Mouse (Mus musculus): Measurements from ENCODE around the gene Vegfa. TPM values are rescaled to one million over a fixed set of nuclear protein-coding genes. Genes with fewer than 3 reads are reported as not detected.

The Vegfa gene
- polyA plus RNA-seq, 1 experiment = not detected

GRCm38 (mm10) chr17:46025927-46026668 is 6.1 kb downstream of the Vegfa start:
- H3K4me1 ChIP-seq (ENCODE audit: control insufficient read depth, insufficient read depth, low read length) = peaks cover 24% of the 10 kb centered on the region
- 77% methylated on average over 11 of the region's 11 CpGs for WGBS
- TF ChIP-seq POLR2A (IDR thresholded peaks at IDR 0.05; ENCODE audit: insufficient read depth, low read depth, low read length) (no peak), CTCF (IDR thresholded peaks at IDR 0.05; ENCODE audit: insufficient read depth, low read depth, low read length) (no peak)
- H3K27ac ChIP-seq (ENCODE audit: insufficient read depth, low read depth, low read length) = no peak overlapping the region
- H3K4me3 ChIP-seq (ENCODE audit: insufficient read depth, low read depth, low read length) = no peak overlapping the region

- peaks cover 23% of the 10 kb centered on the region for H3K4me1 ChIP-seq (ENCODE audit: control insufficient read depth, insufficient read depth, low read length)
- TF ChIP-seq CTCF (IDR thresholded peaks at IDR 0.05; ENCODE audit: insufficient read depth, low read depth, low read length) (no peak), POLR2A (IDR thresholded peaks at IDR 0.05; ENCODE audit: insufficient read depth, low read depth, low read length) (no peak)
- no peak overlapping the region for H3K4me3 ChIP-seq (ENCODE audit: insufficient read depth, low read depth, low read length)
- 94% methylated on average over 15 of the region's 15 CpGs for whole genome bisulfite sequencing
- H3K27ac ChIP-seq (ENCODE audit: insufficient read depth, low read depth, low read length) = no peak overlapping the region
These were observed 7.0 kb downstream of the Vegfa start for GRCm38 (mm10) chr17:46025207-46025606.

GRCm38 (mm10) chr17:46024192-46024591 is 8.0 kb downstream of the Vegfa start:
- 94% methylated on average over 5 of the region's 5 CpGs for WGBS
- no peak overlapping the region for H3K27ac ChIP-seq (ENCODE audit: insufficient read depth, low read depth, low read length)
- no peak for TF ChIP-seq CTCF (IDR thresholded peaks at IDR 0.05; ENCODE audit: insufficient read depth, low read depth, low read length)
- TF ChIP-seq POLR2A (IDR thresholded peaks at IDR 0.05; ENCODE audit: insufficient read depth, low read depth, low read length) = no peak
- H3K4me3 ChIP-seq (ENCODE audit: insufficient read depth, low read depth, low read length) = no peak overlapping the region
- peaks cover 14% of the 10 kb centered on the region for H3K4me1 ChIP-seq (ENCODE audit: control insufficient read depth, insufficient read depth, low read length)

- 95% methylated on average over 8 of the region's 8 CpGs for WGBS
- H3K4me3 ChIP-seq (ENCODE audit: insufficient read depth, low read depth, low read length) = no peak overlapping the region
These were observed 8.6 kb downstream of the Vegfa start for GRCm38 (mm10) chr17:46023572-46023971.

GRCm38 (mm10) chr17:46022934-46023333 is 9.2 kb downstream of the Vegfa start:
- 89% methylated on average over 6 of the region's 6 CpGs for WGBS
- no peak for TF ChIP-seq POLR2A (IDR thresholded peaks at IDR 0.05; ENCODE audit: insufficient read depth, low read depth, low read length)
- TF ChIP-seq CTCF (IDR thresholded peaks at IDR 0.05; ENCODE audit: insufficient read depth, low read depth, low read length) = no peak
- Histone ChIP-seq H3K4me1 (ENCODE audit: control insufficient read depth, insufficient read depth, low read length) (peaks cover 5% of the 10 kb centered on the region), H3K27ac (ENCODE audit: insufficient read depth, low read depth, low read length) (no peak overlapping the region), H3K4me3 (ENCODE audit: insufficient read depth, low read depth, low read length) (no peak overlapping the region)

More at GRCm38 (mm10) chr17:46023572-46023971, 8.6 kb downstream of the Vegfa start:
- TF ChIP-seq CTCF (IDR thresholded peaks at IDR 0.05; ENCODE audit: insufficient read depth, low read depth, low read length) (no peak), POLR2A (IDR thresholded peaks at IDR 0.05; ENCODE audit: insufficient read depth, low read depth, low read length) (no peak)
- Histone ChIP-seq H3K27ac (ENCODE audit: insufficient read depth, low read depth, low read length) (no peak overlapping the region), H3K4me1 (ENCODE audit: control insufficient read depth, insufficient read depth, low read length) (peaks cover 8% of the 10 kb centered on the region)

DNA sequence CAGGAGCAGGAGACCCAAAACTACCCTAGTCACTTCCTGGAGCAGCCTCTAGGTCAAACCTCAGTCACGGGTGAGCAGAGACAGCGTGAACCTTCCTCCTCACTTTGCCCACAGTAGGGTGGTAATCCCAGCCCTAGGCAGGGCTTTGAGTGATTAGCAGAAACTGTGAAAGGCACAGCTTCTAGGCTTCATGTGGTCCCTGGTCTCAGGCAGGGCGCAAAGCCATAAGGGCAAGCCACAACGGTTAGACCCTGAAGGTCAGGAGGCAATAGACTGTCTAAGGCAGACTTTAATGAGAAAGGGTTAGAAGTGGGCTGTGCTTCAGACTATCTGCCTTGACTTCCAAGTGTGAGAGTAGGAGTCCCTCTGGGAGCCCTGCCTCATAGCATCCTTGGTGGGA is 9.7 kb downstream of the Vegfa start:
- Histone ChIP-seq H3K4me3 (ENCODE audit: insufficient read depth, low read depth, low read length) (no peak overlapping the region), H3K4me1 (ENCODE audit: control insufficient read depth, insufficient read depth, low read length) (peaks cover 5% of the 10 kb centered on the region), H3K27ac (ENCODE audit: insufficient read depth, low read depth, low read length) (no peak overlapping the region)
- TF ChIP-seq CTCF (IDR thresholded peaks at IDR 0.05; ENCODE audit: insufficient read depth, low read depth, low read length) (no peak), POLR2A (IDR thresholded peaks at IDR 0.05; ENCODE audit: insufficient read depth, low read depth, low read length) (no peak)
- WGBS = 93% methylated on average over 4 of the region's 4 CpGs

GRCm38 (mm10) chr17:46021760-46022159 is 10.4 kb downstream of the Vegfa start:
- Histone ChIP-seq H3K27ac (ENCODE audit: insufficient read depth, low read depth, low read length) (no peak overlapping the region), H3K4me3 (ENCODE audit: insufficient read depth, low read depth, low read length) (no peak overlapping the region), H3K4me1 (ENCODE audit: control insufficient read depth, insufficient read depth, low read length) (peaks cover 5% of the 10 kb centered on the region)
- TF ChIP-seq POLR2A (IDR thresholded peaks at IDR 0.05; ENCODE audit: insufficient read depth, low read depth, low read length) = no peak
- no peak for TF ChIP-seq CTCF (IDR thresholded peaks at IDR 0.05; ENCODE audit: insufficient read depth, low read depth, low read length)
- WGBS = 91% methylated on average over 9 of the region's 9 CpGs

DNA sequence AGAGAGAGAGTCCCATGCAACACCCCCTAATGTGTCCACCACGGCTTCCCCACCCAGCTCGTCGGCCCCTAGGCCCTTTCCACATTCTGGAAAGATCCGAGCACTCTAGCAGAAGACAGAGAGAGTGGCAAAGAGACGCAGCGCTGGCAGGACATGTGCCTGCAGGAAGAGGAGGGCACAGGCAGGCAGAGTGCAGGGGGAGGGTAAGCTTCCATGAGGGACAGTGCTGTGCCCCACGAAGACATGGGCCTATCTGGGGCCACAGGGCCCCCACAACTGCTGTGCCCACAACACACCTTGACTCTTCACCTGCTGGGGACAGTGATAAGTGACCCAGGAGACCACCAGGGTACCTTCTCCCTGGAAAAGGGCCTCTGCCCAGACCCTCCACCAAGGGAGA is 11.0 kb downstream of the Vegfa start:
- TF ChIP-seq CTCF (IDR thresholded peaks at IDR 0.05; ENCODE audit: insufficient read depth, low read depth, low read length) = no peak
- no peak for TF ChIP-seq POLR2A (IDR thresholded peaks at IDR 0.05; ENCODE audit: insufficient read depth, low read depth, low read length)
- WGBS = 85% methylated on average over 7 of the region's 7 CpGs
- H3K27ac ChIP-seq (ENCODE audit: insufficient read depth, low read depth, low read length) = no peak overlapping the region
- peaks cover 3% of the 10 kb centered on the region for H3K4me1 ChIP-seq (ENCODE audit: control insufficient read depth, insufficient read depth, low read length)
- no peak overlapping the region for H3K4me3 ChIP-seq (ENCODE audit: insufficient read depth, low read depth, low read length)

- Histone ChIP-seq H3K27ac (ENCODE audit: insufficient read depth, low read depth, low read length) (no peak overlapping the region), H3K4me3 (ENCODE audit: insufficient read depth, low read depth, low read length) (no peak overlapping the region), H3K4me1 (ENCODE audit: control insufficient read depth, insufficient read depth, low read length) (no peaks in the 10 kb centered on the region; the same call in 1 of the 2 replicates)
- 74% methylated on average over 7 of the region's 7 CpGs for WGBS
- no peak for TF ChIP-seq CTCF (IDR thresholded peaks at IDR 0.05; ENCODE audit: insufficient read depth, low read depth, low read length)
- no peak for TF ChIP-seq POLR2A (IDR thresholded peaks at IDR 0.05; ENCODE audit: insufficient read depth, low read depth, low read length)
These were observed 11.6 kb downstream of the Vegfa start for GRCm38 (mm10) chr17:46020579-46020978.

Measured in olfactory bulb, adult 2 months (tissue).